Mouse (Mus musculus): ENCODE results near the gene Olfr1221. TPM values are rescaled to one million over a fixed set of nuclear protein-coding genes. Genes with fewer than 3 reads are reported as not detected.
"Not testable (repeated sequence)": the region's sequence is repeated elsewhere in the genome, so short reads cannot be mapped to it uniquely, and the experiment has no call there.

The Olfr1221 gene
- not detected in 2 replicates for polyA plus RNA-seq (2015; fragmentation: Nextera tagmentation; extraction: Ambion mirVana)

GRCm38 (mm10) chr2:89117183-89117582 lies at the start of gene Olfr1221:
Gene Olfr1221, minus strand, starts transcription at chr2:89117283.
- DNase-seq (ENCODE audit: low spot score), result no peak

- DNase-seq (ENCODE audit: low spot score), result not testable (repeated sequence)
Measured at GRCm38 (mm10) chr2:89164711-89165110, 47.6 kb upstream of the Olfr1221 start.

GRCm38 (mm10) chr2:89163991-89164390 lies 46.9 kb upstream of the Olfr1221 start, which contains the start of gene Olfr1224-ps1:
Gene Olfr1224-ps1, minus strand, starts transcription at chr2:89164091.
- DNase-seq (ENCODE audit: low spot score), result not testable (repeated sequence)

- DNase-seq (ENCODE audit: low spot score), result no peak
Measured at GRCm38 (mm10) chr2:89151460-89151859, 34.4 kb upstream of the Olfr1221 start, which contains the start of gene Olfr1223. Gene Olfr1223, minus strand, starts transcription at chr2:89151560.

- DNase-seq (ENCODE audit: low spot score), result no peak
Measured at GRCm38 (mm10) chr2:89132954-89133353, 15.9 kb upstream of the Olfr1221 start, which contains the start of gene Olfr1222. Gene Olfr1222, minus strand, starts transcription at chr2:89133054.

- DNase-seq (ENCODE audit: low spot score), result no peak
Measured at GRCm38 (mm10) chr2:89106735-89107134, 10.3 kb downstream of the Olfr1221 start, which contains the start of gene Olfr1220. Gene Olfr1220, minus strand, starts transcription at chr2:89106835.

- DNase-seq (ENCODE audit: low spot score), result no peak
Measured at GRCm38 (mm10) chr2:89105651-89106050, 11.4 kb downstream of the Olfr1221 start.

GRCm38 (mm10) chr2:89093848-89094247 lies 23.2 kb downstream of the Olfr1221 start:
- no peak for DNase-seq (ENCODE audit: low spot score)

GRCm38 (mm10) chr2:89083413-89083812 lies 33.7 kb downstream of the Olfr1221 start, which contains the start of gene Olfr1219:
Gene Olfr1219, minus strand, starts transcription at chr2:89083513.
- DNase-seq (ENCODE audit: low spot score), result no peak

GRCm38 (mm10) chr2:89081487-89081886 lies 35.6 kb downstream of the Olfr1221 start:
- DNase-seq (ENCODE audit: low spot score), result no peak

GRCm38 (mm10) chr2:89061087-89061486 lies 56.0 kb downstream of the Olfr1221 start, which contains the start of gene Olfr1218:
Gene Olfr1218, minus strand, starts transcription at chr2:89061187.
- DNase-seq (ENCODE audit: low spot score), result no peak

Other genes starting within 250 kb of the Olfr1221 start
- not detected in 2 replicates for gene Olfr1208, start 215.0 kb downstream of the Olfr1221 start, polyA plus RNA-seq (2015; fragmentation: Nextera tagmentation; extraction: Ambion mirVana)
- not detected in 2 replicates for gene Olfr1209, start 202.1 kb downstream of the Olfr1221 start, polyA plus RNA-seq (2015; fragmentation: Nextera tagmentation; extraction: Ambion mirVana)
- gene Olfr1211, start 179.2 kb downstream of the Olfr1221 start, polyA plus RNA-seq (2015; fragmentation: Nextera tagmentation; extraction: Ambion mirVana), result not detected in 2 replicates
- gene Olfr1212, start 163.3 kb downstream of the Olfr1221 start, polyA plus RNA-seq (2015; fragmentation: Nextera tagmentation; extraction: Ambion mirVana), result not detected in 2 replicates
- not detected in 2 replicates for gene Gm13762, start 137.0 kb downstream of the Olfr1221 start, polyA plus RNA-seq (2015; fragmentation: Nextera tagmentation; extraction: Ambion mirVana)
- not detected in 2 replicates for gene Olfr1214, start 124.6 kb downstream of the Olfr1221 start, polyA plus RNA-seq (2015; fragmentation: Nextera tagmentation; extraction: Ambion mirVana)
- not detected in 2 replicates for gene Olfr1215, start 110.3 kb downstream of the Olfr1221 start, polyA plus RNA-seq (2015; fragmentation: Nextera tagmentation; extraction: Ambion mirVana)
- not detected in 2 replicates for gene Olfr1216, start 98.9 kb downstream of the Olfr1221 start, polyA plus RNA-seq (2015; fragmentation: Nextera tagmentation; extraction: Ambion mirVana)
- not detected in 2 replicates for gene Olfr1217, start 85.2 kb downstream of the Olfr1221 start, polyA plus RNA-seq (2015; fragmentation: Nextera tagmentation; extraction: Ambion mirVana)
- gene Olfr1218, start 56.1 kb downstream of the Olfr1221 start, polyA plus RNA-seq (2015; fragmentation: Nextera tagmentation; extraction: Ambion mirVana), result not detected in 2 replicates
- not detected in 2 replicates for gene Olfr1219, start 33.8 kb downstream of the Olfr1221 start, polyA plus RNA-seq (2015; fragmentation: Nextera tagmentation; extraction: Ambion mirVana)
- not detected in 2 replicates for gene Olfr1220, start 10.4 kb downstream of the Olfr1221 start, polyA plus RNA-seq (2015; fragmentation: Nextera tagmentation; extraction: Ambion mirVana)
- gene Olfr1222, start 15.8 kb upstream of the Olfr1221 start, polyA plus RNA-seq (2015; fragmentation: Nextera tagmentation; extraction: Ambion mirVana), result not detected in 2 replicates
- not detected in 2 replicates for gene Olfr1223, start 34.3 kb upstream of the Olfr1221 start, polyA plus RNA-seq (2015; fragmentation: Nextera tagmentation; extraction: Ambion mirVana)
- not detected in 2 replicates for gene Olfr1224-ps1, start 46.8 kb upstream of the Olfr1221 start, polyA plus RNA-seq (2015; fragmentation: Nextera tagmentation; extraction: Ambion mirVana)
- gene Olfr1225, start 57.4 kb upstream of the Olfr1221 start, polyA plus RNA-seq (2015; fragmentation: Nextera tagmentation; extraction: Ambion mirVana), result not detected in 2 replicates
- gene Olfr1226, start 82.8 kb upstream of the Olfr1221 start, polyA plus RNA-seq (2015; fragmentation: Nextera tagmentation; extraction: Ambion mirVana), result not detected in 2 replicates
- gene Olfr1228, start 136.8 kb upstream of the Olfr1221 start, polyA plus RNA-seq (2015; fragmentation: Nextera tagmentation; extraction: Ambion mirVana), result not detected in 2 replicates
- gene Olfr1229, start 170.7 kb upstream of the Olfr1221 start, polyA plus RNA-seq (2015; fragmentation: Nextera tagmentation; extraction: Ambion mirVana), result not detected in 2 replicates
- gene Olfr1230, start 180.0 kb upstream of the Olfr1221 start, polyA plus RNA-seq (2015; fragmentation: Nextera tagmentation; extraction: Ambion mirVana), result not detected in 2 replicates
- not detected in 2 replicates for gene Olfr1231, start 189.8 kb upstream of the Olfr1221 start, polyA plus RNA-seq (2015; fragmentation: Nextera tagmentation; extraction: Ambion mirVana)
- not detected in 2 replicates for gene Olfr1232, start 212.4 kb upstream of the Olfr1221 start, polyA plus RNA-seq (2015; fragmentation: Nextera tagmentation; extraction: Ambion mirVana)
- not detected in 2 replicates for gene Olfr1233, start 225.1 kb upstream of the Olfr1221 start, polyA plus RNA-seq (2015; fragmentation: Nextera tagmentation; extraction: Ambion mirVana)
- gene Olfr1234, start 247.6 kb upstream of the Olfr1221 start, polyA plus RNA-seq (2015; fragmentation: Nextera tagmentation; extraction: Ambion mirVana), result not detected in 2 replicates